8 mouse cellular contexts compared by ENCODE assay signal in genomic region chr17:24478663-24479380, GRCm38 (mm10). TPM values are rescaled to one million over a fixed set of nuclear protein-coding genes. Genes with fewer than 3 reads are reported as not detected.
DNase-seq lines count a peak whose midpoint lies in the region; ATAC-seq and TF ChIP-seq lines count a peak whose summit lies in the region.

TSS of gene Mlst8 (minus strand) at chr17:24479078.

- peak; percentile 75 for TF ChIP-seq EP300 in liver, postnatal 0 days (IDR thresholded peaks at IDR 0.05; ENCODE audit: low read depth)

- peaks cover 48% of the 10 kb centered on the region for H3K4me1 ChIP-seq in E14TG2a.4 (replicated peaks; ENCODE audit: low read depth, low read length)
- peaks cover 14% of the 10 kb centered on the region for H3K4me1 ChIP-seq in forebrain, embryonic 13.5 days
- H3K4me1 ChIP-seq in liver, postnatal 0 days (ENCODE audit: insufficient read depth) = peaks cover 11% of the 10 kb centered on the region
- H3K4me1 ChIP-seq in neural tube, embryonic 14.5 days (ENCODE audit: control insufficient read depth, insufficient read depth, low read length) = peaks cover 11% of the 10 kb centered on the region

- intact Hi-C loops in heart, postnatal 10 days (cut with DNase I) = loop anchor here (2.0 to 5.0 kb wide), 2 partner anchors 34 to 188 kb away; partner anchors contain the start of gene Zfp598

- WGBS in forebrain, embryonic 13.5 days = 0% methylated on average over 45 of the region's 48 CpGs
- under 1% methylated on average over 48 of the region's 48 CpGs for WGBS in large intestine, adult 2 months
- WGBS in liver, postnatal 0 days (ENCODE audit: insufficient replicate concordance) = under 1% methylated on average over 48 of the region's 48 CpGs
- 0% methylated on average over 48 of the region's 48 CpGs for WGBS in neural tube, embryonic 14.5 days

- H3K36me3 ChIP-seq in E14TG2a.4 (ENCODE audit: insufficient read depth, low read length) = peaks cover 43% of the 10 kb centered on the region
- peaks cover 40% of the 10 kb centered on the region for H3K36me3 ChIP-seq in forebrain, embryonic 13.5 days (ENCODE audit: poor library complexity, severe bottlenecking)
- peaks cover 34% of the 10 kb centered on the region for H3K36me3 ChIP-seq in liver, postnatal 0 days (replicated peaks; ENCODE audit: insufficient read depth, low read length)
- H3K36me3 ChIP-seq in neural tube, embryonic 14.5 days (ENCODE audit: control insufficient read depth, insufficient read depth, low read length) = peaks cover 28% of the 10 kb centered on the region

- H3K4me3 ChIP-seq in E14TG2a.4 (replicated peaks; ENCODE audit: low read length) = peak within 1 kb of the TSS; percentile 99
- peak within 1 kb of the TSS; percentile 79 for H3K4me3 ChIP-seq in forebrain, embryonic 13.5 days
- H3K4me3 ChIP-seq in liver, postnatal 0 days (ENCODE audit: low read depth, low read length) = peak within 1 kb of the TSS; percentile 78
- H3K4me3 ChIP-seq in neural tube, embryonic 14.5 days (ENCODE audit: low read depth, low read length) = peak within 1 kb of the TSS; percentile 70

- no peaks in the 10 kb centered on the region for H3K27me3 ChIP-seq in E14TG2a.4 (ENCODE audit: insufficient read depth, low read length)
- H3K27me3 ChIP-seq in forebrain, embryonic 13.5 days = no peaks in the 10 kb centered on the region
- no peaks in the 10 kb centered on the region for H3K27me3 ChIP-seq in liver, postnatal 0 days (ENCODE audit: insufficient read depth, low read length)
- no peaks in the 10 kb centered on the region for H3K27me3 ChIP-seq in neural tube, embryonic 14.5 days (ENCODE audit: control insufficient read depth, insufficient read depth, low read length)

- H3K27ac ChIP-seq in forebrain, embryonic 13.5 days = peak within 1 kb of the TSS; percentile 96
- peak within 1 kb of the TSS; percentile 84 for H3K27ac ChIP-seq in liver, postnatal 0 days (ENCODE audit: low read depth)
- H3K27ac ChIP-seq in neural tube, embryonic 14.5 days (ENCODE audit: low read depth, low read length) = peak within 1 kb of the TSS; percentile 95

- TF ChIP-seq CTCF in E14TG2a.4 (conservative IDR thresholded peaks at IDR 0.05; ENCODE audit: low read length) = peak; percentile 74
- TF ChIP-seq CTCF in liver, postnatal 0 days (IDR thresholded peaks at IDR 0.05; ENCODE audit: low read depth) = peak; percentile 97

- H3K9ac ChIP-seq in forebrain, embryonic 13.5 days = peak within 1 kb of the TSS; percentile 85
- peak within 1 kb of the TSS; percentile 77 for H3K9ac ChIP-seq in liver, postnatal 0 days (replicated peaks)
- H3K9ac ChIP-seq in neural tube, embryonic 14.5 days (replicated peaks; ENCODE audit: low read depth, low read length) = peak within 1 kb of the TSS; percentile 78

- DNase-seq in c-Kit-positive CD71-positive TER-119-positive erythroid progenitor cells, embryonic 14.5 days (ENCODE audit: low spot score) = peak; percentile 98
- peak; percentile 98 to 99 for DNase-seq in heart, postnatal 10 days
- DNase-seq in large intestine, adult 2 months (ENCODE audit: low read depth, low spot score) = peak; percentile 78
- DNase-seq in liver, postnatal 0 days = peak; percentile 98
- peak; percentile 99 for DNase-seq in testis, postnatal 10 days (ENCODE audit: low spot score)

- peak; percentile 95 for ATAC-seq in forebrain, embryonic 13.5 days
- ATAC-seq in liver, postnatal 0 days = peak; percentile 97
- ATAC-seq in neural tube, embryonic 14.5 days (ENCODE audit: low read depth) = peak; percentile 93

- peak within 1 kb of the TSS; percentile 65 for H3K4me2 ChIP-seq in forebrain, embryonic 13.5 days
- peak within 1 kb of the TSS; percentile 66 for H3K4me2 ChIP-seq in liver, postnatal 0 days (ENCODE audit: low read depth, low read length)
- peak within 1 kb of the TSS; percentile 75 for H3K4me2 ChIP-seq in neural tube, embryonic 14.5 days (ENCODE audit: low read depth, low read length)

- H3K9me3 ChIP-seq in E14TG2a.4 (ENCODE audit: low read length) = no peaks in the 10 kb centered on the region
- no peaks in the 10 kb centered on the region for H3K9me3 ChIP-seq in forebrain, embryonic 13.5 days (replicated peaks)
- no peaks in the 10 kb centered on the region for H3K9me3 ChIP-seq in liver, postnatal 0 days (ENCODE audit: low read length)
- H3K9me3 ChIP-seq in neural tube, embryonic 14.5 days (ENCODE audit: control insufficient read depth, low read length) = no peaks in the 10 kb centered on the region

RNA-seq across cellular contexts. Expression of gene Mlst8, which starts in this region (rescaled TPM):
- polyA plus RNA-seq in forebrain, embryonic 13.5 days (2015; fragmentation: Nextera tagmentation; extraction: Ambion mirVana) = 33.9 and 39.1 TPM in 2 replicates
- total RNA-seq in heart, postnatal 10 days (2021) = 10 to 100 TPM; 11.6 to 12.9 TPM
- polyA plus RNA-seq in large intestine, adult 2 months (2012; rRNA removed) = 43.0 and 54.9 TPM in 2 replicates
- polyA plus RNA-seq in liver, postnatal 0 days (2015; fragmentation: Nextera tagmentation; extraction: Ambion mirVana) = 6.2 and 8.1 TPM in 2 replicates
- polyA plus RNA-seq in neural tube, embryonic 14.5 days (2014; fragmentation: Nextera tagmentation; extraction: Ambion mirVana) = 36.2 and 38.0 TPM in 2 replicates

Comparison
In these comparisons a context has a peak if more than half of its experiments do, and no peak if none do; other contexts are left out.
1. Peak in every context shown above with its lines: DNase-seq, ATAC-seq, H3K4me3 ChIP-seq and H3K27ac ChIP-seq.